Mouse (Mus musculus) cerebellum, adult 18-20 months (tissue): ENCODE results near the gene Gm28308.
A peak's percentile ranks its signal among the peaks of the same experiment; 100 is the strongest.

Experiments used
- DNase-seq, 2 experiments: peaks; one replicate each; pipeline ENCODE4 v3.0.0; 2021

Gene Gm28308

DNA sequence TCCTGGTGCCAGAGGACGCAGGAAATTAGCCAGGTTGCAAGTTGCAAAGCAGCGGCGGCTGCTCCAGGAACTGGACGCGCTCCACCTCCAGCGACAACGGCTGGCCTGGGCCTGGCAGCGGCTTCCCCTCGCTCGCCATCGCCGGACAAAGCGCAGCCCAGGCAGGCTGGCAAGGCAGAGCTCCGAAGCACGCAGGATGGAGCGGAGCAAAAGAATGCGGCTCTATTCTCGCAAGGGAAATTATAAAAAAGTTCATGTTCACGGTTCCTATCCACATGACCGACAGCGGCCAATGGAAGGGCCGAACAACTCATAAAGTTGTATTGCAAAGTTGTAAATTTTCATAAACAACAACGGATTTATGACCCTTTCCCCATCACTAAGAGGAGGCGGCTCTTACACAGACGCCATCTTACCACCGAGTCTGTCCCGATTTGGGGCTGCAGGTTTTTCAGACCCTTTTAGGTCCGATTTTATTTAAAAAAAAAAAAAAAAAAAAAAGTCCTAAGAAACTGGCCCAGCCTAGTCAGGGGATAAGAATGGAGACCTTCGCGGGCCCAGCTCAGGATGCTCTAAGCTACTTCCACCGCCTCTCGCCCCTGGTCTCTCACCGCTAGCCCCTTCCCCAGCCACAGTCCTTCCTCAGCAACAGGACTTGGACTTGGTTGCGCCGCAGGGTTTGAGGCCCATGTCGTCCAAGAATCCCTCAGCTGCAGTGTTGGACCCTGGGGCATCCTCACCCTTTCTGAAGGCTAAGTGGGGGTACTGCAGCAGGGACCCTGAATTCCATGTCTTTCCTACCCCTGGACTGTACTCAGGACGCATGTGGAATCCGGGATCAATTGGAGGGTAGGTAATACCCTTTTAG, at the start of gene Gm28308, which contains the start of gene Hoxa3:
Gene Gm28308, minus strand, starts transcription at position 221 of the 868 bp plus-strand sequence.
Gene Hoxa3, minus strand, starts transcription at position 218 of the 868 bp plus-strand sequence.
- DNase-seq = no peak

DNA sequence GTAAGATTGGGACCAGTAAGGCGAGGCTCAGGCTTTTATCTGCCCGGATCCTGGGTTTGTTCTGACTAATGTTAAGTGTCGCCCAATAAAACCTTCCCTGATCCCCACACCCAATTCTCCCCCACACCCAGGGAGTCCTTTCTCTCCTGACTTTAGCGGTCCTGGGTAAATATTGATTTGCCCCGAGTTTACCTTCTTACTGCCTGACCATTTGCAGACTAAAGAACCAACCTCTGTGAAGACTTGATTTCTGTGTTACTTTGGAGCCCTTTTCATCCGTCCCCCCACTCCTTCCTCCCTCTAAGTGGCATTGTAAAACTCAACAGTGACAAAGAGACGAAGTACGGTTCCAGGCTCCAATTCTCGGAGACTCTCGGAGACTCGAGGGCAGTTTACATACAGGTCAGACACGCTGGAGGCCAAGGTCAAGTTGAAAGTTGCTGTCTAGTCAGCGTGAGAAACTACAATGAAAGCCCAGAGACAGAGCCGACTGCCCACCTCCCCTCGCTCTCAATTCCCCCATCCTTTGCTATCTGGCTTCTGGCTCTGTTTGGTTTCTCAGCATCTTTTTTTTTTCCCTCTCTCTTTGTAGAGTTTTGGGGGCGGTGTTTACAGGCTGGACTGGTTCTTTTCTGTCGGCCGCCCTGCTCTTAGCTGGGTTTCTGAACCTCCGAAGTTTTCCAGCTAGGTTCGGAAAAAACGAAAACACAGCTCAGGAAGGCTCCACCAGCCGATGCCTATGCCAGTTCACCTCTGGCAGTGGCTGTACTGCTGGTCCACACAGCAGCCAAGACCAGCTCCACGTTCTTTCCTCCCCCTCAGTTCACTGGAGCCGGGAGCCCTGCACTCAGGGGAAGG, 49.6 kb upstream of the Gm28308 start:
- DNase-seq = no peak

DNA sequence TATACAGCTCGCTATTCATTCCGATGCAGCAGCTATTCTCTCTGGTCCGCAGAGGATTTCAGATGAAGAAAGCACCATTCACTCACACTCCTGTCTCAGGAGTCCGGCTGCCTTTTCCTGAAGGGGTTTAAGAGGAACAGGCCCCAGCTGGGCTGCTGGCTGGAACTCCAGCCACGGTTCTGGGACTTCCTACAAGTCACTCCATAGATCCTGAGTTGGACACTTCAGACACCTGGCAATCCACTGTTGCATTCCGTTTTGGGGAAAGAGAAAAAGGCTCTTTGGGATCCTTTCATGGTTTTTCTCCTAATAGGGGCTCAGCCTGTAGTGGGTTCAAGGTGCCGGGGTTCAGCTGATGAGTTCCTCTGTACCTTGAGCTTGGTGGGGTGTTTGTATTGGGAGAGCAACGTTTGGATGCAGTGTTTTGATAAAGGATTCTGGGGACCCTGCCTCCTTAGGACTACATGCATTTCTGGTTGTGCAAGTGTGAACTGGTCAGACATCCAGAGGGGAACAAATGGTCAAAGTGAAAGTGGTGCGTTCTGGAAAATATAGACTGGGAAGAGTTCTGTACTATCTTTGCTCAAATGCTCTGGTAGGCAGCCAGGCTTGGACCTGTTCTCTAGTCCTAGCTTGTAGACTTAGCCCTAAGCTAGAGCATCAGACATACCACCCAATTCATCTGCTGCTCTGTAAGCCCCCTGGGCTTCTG, 48.8 kb upstream of the Gm28308 start:
- DNase-seq = no peak

DNA sequence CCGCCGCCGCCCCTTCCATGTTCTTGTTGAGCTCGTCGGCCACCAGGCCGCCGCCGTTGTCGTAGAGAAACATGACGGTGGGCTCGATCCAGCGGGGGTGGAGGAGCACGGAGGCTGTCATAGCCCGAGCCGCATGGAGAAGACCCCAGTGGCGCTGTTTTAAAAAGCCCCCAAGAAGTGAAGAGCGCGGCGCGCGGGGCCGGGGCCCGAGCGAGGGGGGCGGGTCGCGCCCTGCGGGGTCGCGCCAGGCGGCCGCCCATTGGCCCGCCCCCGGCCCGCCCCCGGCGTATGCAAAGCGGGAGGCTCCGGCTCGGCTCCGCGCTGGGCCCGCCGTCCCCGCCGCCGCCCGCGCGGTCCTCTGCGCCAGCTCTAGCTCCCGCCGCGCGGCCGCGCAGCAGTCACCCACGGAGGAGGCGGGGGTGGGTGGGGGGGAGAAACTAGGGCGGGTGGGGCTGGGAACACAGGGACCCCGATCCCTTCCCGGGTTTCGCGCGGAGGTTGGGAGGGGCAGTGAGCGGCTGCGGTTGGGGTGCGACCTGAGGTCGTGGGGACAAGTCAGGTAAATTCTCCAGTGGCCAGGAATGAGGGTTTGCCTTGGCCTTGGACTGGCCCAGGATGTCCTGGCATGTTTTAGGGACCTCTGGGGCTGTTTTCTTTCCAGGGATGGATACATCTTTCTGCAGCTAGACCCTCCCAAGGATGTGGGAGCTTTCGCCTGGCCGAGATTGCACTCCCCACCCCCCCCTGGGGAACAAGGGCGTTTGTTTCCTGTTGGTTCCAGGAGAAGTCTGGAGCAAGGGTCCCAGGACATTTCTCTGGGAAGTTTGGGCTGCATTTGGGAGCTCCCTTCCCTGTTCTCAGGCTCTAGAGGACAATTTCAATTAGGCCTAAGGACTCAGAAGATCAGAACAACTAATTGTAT, 47.8 kb upstream of the Gm28308 start, which contains the start of gene Hoxa13:
Gene Hoxa13, minus strand, starts transcription at position 227 of the 922 bp plus-strand sequence.
- no peak for DNase-seq

DNA sequence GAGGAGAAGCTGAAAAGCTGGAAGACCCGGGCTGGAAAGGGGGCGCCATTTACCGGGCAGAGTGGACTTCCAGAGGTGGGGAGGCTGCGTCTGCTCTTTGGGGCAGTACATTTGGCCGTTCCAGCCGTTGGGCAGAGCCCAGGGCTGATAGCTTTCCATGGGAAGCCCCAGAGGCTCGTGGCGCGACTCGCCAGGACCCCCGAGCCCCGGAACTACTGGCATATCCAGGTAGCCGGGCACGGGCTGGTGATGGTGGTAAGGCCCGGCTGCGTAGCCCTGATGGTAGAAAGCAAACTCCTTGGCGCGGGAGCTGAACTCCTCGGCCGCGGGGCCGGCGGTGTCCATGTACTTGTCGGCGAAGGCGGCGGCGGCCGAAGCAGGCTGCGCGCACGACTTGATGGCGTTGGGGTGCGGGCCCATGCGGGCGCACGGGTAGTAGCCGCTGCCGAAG, 46.7 kb upstream of the Gm28308 start:
- DNase-seq = no peak

DNA sequence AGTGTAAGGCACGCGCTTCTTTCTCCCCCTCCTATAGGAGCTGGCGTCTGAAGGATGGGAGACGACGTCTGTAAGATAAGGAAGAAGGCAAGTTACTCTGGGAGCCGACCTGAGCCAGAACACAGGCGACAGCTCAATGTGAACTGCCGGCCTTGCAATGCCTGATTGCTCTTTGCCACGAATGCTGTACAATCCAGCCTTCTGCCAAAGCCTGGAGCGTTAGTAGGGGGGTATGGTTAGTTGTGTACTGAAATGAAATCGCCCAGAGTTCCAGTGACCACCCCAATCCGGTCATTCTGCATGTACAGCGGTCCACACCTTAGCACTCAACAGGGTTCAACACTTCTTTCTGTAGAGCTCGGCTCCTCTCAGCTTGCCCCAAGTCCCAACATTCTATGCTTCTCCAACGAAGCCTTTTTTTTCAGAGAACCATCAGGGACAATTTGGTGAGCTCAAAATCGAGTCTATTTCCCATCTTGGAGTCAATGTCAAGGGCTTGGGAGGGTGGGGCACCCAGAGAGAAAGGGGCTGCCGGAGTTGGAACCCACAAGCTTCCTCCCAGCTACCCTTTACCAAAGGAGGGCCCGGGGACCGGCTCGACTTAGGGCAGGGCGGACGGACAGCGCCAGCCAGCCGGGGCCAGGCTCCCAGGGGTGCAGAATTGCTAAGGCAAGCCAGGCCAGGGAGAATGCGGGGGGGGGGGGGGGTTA, 46.1 kb upstream of the Gm28308 start:
- DNase-seq = no peak

DNA sequence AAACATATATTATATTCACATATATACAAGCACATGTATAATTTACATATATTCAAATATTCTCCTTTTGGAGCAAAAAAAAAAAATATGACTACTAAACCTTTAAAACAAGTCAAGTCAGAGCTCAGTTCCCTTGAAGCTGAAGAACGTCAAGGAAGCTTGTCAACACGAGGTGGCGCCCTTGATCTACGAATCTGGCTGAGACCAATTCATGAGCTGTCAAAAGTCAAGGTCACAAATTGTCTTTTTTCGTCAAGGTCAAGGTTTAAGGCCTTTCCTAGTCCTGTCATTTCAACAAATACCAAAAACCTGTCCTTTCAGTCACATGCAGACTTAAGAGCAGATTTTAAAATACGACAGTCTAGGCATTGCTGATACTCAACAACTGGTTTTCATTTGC, 43.8 kb upstream of the Gm28308 start:
- peak; percentile 57 to 66 for DNase-seq

DNA sequence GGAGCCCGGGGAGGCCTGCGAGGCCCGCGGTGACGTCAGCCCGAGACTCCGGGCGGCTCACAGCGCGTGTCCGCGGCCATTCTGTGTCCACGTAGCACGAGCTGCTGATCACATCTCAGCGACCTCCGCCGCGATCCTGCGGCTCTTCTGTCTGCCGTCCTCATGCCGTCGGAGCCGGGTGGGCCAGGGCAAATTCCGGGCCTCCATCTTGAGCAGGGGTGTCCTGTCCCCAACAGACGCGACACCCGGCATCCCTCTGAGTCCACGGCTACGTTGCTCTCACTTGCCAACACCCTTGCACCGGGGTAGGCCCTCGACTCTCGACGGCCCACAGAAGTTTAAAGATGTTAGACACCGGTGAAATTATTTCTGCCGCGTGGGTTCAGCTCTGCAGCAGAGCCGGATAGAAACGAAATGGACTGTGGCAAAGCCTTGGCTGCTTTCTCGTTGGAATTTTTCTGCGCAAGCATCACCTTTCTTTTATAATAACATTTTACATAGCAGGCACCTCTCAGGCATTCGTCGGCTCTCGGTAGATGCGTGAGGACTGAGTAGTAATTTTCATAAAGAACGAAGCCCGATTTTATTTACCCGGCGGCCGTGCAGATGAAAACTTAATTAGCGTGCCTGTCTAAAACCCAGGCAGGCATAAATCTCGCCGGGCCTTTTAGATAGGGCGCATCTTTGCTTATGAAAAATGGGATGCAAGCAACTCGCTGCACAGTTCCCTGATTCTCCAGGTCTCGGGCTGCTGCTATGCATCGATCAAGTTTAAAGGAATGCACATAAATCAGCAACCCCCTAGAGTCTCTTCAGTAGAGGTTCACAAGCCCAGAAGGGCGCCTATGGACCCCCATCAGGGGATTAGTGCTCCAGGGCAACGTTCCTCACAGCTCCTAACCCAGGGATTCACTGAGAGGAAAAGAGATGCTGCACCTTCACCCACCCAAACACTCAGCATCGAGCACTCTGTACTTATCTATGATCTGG, 40.7 kb upstream of the Gm28308 start:
- no peak for DNase-seq

DNA sequence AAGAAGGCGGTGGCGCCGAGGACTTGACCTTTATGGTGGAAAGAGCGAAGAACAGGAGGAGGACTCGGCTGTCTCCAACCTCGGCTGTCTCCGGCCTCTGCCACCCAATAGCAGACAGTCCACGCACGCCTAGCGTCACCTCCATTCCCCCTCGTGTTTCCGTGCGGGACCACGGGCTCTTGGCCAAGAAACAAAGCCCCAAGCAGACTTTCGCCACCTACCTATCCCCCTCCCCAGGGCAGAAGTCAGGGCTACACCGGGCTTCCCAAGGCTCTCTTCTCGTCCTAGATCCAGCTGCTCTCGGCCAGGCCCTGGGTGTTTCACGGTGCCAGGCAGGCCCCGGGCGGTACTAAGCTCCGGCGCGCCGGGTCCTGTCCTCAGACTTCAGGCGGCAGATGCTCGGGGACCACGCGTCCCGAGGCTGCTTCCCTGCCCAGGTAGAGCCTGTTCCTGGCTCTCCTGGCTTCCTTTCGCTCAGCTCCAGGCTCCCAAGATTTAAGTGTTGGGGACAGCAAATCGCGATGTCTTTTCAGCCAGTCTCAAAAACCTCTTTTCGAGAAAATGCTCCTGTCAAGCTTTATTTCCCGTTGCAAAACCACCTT, 39.7 kb upstream of the Gm28308 start:
- no peak for DNase-seq

DNA sequence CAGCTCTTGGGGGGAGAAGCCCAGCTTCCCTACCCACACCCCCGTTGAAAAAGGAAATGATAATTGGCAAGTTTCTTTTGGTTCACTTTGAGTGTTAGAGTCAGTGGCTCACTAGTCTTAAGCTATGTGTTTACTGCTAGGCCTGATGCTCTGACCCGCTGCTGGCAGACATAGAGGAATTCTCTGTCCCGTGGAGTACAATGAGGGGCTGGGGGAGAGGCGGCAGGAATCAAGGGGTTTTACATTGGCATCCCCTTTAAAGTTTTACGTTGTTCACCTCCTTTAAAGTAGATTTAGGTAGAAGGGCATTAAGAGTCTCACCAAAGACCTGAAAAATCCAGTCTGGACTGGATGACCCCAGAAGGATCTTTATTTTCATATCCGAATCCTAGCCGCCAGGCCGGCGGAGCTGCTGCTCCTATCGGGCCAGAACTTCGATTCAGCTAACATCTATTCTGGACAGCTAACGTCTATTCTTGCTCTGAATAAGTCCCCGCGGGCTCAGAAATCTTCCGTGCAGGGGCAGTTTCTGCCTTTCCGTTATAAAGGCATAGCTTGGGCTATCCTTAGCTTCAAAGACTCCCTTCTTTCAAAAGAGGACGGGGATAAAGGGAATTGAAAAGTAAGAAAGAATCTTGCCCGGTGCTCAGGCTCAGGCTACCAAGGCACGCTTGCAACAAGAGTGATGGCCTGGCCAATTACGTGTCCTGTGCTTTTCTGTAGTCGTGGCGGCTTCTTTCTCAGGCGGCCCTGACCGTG, 39.1 kb upstream of the Gm28308 start:
- no peak for DNase-seq

DNA sequence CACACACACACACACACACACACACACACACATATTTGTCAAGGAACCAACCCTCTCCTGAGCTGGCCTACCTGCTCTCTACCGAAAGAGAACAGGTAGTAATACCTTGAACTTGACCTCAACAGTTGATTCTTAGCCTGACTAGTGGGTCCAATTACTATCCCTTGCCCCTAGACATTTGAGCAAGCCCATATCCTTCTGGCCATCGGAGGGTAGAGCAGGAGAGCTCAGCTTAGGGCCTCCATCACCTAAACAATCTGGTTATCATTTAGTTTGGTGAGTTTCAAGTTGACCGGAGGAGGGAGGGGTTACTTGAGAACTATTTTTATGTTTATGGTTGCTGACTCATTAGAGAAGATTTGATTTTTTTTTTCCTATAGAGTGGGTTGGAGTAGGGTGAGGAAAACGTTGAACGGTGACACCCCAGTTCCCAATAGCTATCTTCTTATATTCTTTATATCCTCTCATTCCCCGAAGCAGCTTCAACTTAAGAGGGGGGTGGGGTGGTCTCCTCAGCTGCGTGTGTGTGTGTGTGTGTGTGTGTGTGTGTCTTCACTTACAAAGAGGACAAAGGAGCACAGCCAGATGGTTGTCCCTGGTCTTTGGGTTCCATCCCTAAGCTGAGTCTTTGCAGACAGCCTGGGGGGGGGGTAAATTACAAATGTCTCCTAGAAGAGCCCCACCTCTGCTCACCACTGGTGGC, 38.2 kb upstream of the Gm28308 start:
- no peak for DNase-seq

DNA sequence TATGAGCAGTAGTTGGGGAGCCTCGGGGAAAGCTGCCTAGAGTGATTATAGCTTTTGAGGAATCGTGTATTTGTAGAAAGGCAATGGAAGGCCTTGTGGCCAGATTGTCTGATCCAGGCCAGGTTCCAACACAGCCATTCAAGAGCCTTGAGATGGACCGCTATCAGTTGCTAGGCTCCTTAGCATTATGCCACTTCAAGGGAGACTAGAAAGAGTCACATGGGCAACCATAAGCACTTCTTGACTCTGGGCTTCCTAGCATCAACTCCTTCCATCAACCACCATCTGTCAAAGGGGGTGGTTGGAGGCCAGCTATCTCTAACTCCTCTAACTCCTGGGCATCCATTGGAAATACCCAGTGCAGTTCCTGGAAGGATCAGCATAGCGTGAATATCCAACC, 36.7 kb upstream of the Gm28308 start:
- no peak for DNase-seq

DNA sequence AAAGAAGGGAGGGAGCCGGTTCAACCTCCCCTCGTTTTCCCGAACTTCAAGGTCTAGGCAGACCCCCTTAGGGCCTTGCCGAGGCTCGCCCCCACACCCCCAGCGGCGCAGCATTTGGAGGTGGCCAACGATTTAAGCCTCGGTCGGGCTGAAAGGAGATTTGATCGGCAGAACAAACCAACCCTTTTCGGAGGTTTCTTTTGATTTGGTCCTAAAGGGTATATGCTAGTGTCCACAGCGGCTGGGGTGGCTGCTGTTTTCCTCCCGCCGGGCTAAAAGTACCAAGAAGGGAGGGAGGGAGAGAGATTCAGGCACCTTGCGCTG, 36.2 kb upstream of the Gm28308 start:
- DNase-seq = no peak

DNA sequence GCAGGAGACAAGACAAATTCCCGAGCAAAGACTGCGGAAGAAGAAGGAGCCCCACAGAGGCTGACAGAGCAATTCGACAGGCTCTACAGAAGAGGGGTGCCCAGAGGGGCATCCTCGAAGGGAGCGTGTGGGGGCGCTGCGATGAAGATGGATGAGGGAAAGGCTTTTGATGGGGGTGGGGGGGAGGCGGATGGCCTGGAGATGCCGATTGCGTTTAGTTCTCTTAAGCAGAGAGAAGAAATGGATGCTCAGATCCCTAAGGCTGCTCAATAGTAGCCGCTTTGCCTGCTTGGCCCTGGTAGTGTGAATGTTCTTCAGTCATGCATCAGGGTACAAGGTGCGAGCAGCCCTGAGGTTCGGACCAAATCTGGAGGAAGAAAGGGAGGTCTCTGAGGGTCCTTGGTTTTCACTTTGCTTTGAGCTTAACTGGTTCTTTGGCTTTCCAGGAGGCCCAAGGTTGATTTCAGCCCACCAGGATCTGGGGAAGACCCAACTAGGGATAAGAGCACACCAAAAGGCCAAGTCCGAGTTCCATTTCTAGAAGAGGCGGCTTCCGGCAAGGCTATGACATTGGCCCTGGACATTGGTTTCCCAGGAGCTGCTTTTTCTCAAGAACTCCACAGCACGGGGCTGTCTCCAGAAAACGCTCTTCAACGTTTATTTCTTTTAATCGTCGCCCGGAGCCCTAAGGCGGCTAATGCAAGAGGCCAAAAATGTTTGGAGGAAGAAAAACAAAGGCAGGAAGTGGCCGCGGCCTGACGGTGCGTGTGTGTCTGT, 35.7 kb upstream of the Gm28308 start:
- DNase-seq = no peak

DNA sequence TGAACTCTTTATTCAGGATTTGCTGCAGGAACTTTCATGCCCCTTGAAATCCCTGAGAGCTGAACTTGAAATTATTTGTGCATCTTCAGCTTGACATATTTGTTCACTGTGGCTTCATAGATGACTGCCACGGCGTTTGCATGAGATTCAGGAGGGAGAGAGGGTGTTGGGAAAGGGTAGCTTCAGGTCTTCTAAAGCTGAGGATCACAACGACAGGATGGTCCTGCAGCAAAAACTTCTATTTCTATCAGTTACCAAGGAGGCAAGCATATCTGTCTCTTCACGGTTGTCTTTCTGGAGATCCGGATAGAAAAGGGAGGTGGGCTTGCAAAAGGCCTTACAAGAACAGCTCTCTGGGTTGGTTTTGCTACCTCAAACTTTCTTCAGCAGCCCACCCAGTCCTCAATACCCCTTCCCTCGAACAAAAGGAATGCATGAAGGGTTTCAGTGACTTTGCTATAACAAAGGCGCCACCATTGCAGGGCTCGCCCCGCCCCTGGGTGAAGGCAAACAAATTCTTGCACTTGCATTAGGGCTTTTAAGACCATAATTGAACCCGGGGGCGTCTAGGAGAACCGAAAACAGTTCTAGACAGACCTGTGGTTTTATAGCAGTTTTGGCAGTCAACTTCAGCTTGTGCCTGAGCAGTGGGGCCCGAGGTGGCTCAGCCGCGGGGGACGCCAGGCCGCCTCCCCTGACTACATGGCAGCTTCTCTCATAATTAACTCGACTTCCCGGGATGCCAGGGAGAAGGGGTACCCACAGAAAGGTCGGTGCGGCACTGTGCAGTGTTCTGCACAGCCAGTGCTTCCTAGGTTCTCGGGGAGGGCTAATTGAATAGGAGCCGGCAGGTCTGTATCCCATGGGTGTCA, 34.9 kb upstream of the Gm28308 start:
- DNase-seq = no peak

DNA sequence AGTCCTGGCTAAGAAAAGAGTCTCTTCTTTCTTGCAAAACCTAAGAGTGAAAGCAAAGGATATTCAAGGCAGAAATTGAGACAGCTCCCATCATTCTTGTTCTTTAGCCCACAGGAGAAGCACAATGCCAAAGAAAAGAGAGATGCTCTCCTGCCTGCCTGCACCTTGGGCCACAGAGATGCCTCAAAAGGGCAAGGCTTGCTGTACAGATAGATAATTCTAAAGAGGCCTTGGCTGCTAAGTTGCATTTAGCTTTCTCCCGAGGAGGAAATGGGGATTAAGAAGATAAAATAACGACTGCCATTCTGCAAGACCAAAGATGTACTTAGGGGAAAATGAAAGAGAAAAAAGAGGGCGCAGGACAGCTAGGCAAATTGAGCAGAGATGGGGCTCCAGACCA, 33.8 kb upstream of the Gm28308 start:
- DNase-seq = no peak
